Mouse (Mus musculus) G1E (cell line): ENCODE data around the gene Nfic. TPM values are rescaled to one million over a fixed set of nuclear protein-coding genes. Genes with fewer than 3 reads are reported as not detected.

Experiments used
- ATAC-seq: 2 replicates; pipeline ENCODE4 v1.8.0; 2016; ENCODE audit warnings: mild to moderate bottlenecking; ENCODE audit not compliant: insufficient number of reproducible peaks, poor library complexity, low FRiP score, severe bottlenecking; ENCODE audit errors: extremely low read depth
- DNase-seq: peaks from one replicate; pipeline ENCODE4 v3.0.0; 2012; ENCODE audit warnings: low spot score
- H3K27me3 ChIP-seq: 2 replicates; pipeline ENCODE4 v1.6.1; 2012; ENCODE audit warnings: mild to moderate bottlenecking, low read length, inconsistent platforms; ENCODE audit not compliant: insufficient read depth
- H3K36me3 ChIP-seq: replicated peaks from 2 replicates; pipeline ENCODE3; 2012; ENCODE audit warnings: mild to moderate bottlenecking, inconsistent platforms
- H3K4me1 ChIP-seq: 2 replicates; pipeline ENCODE4 v1.6.1; 2012; ENCODE audit warnings: low read depth, low read length, inconsistent platforms, mixed read lengths; ENCODE audit not compliant: insufficient read depth
- H3K4me3 ChIP-seq: 2 replicates; pipeline ENCODE4 v1.5.1; 2012; ENCODE audit warnings: low read depth, mild to moderate bottlenecking, inconsistent platforms, low read length, moderate library complexity, mixed read lengths
- H3K9me3 ChIP-seq: replicated peaks from 2 replicates; pipeline ENCODE4 v1.6.1; 2012; ENCODE audit warnings: inconsistent platforms
- CTCF ChIP-seq: IDR thresholded peaks from 2 replicates; pipeline ENCODE4 v1.5.1; 2012; ENCODE audit warnings: low read depth, low read length, inconsistent platforms, mixed read lengths
- GATA1 ChIP-seq: IDR thresholded peaks from 2 replicates; pipeline ENCODE4 v1.6.1; 2012; ENCODE audit warnings: borderline replicate concordance, low read length, inconsistent platforms, mixed read lengths
- GATA2 ChIP-seq: IDR thresholded peaks from 2 replicates; pipeline ENCODE4 v1.6.1; 2012; ENCODE audit warnings: low read depth, low read length, inconsistent platforms, borderline replicate concordance
- POLR2AphosphoS5 ChIP-seq: IDR thresholded peaks from 2 replicates; pipeline ENCODE4 v1.6.1; 2012; ENCODE audit warnings: low read depth, low read length, inconsistent platforms; ENCODE audit not compliant: insufficient replicate concordance
- TAL1 ChIP-seq: conservative IDR thresholded peaks from 2 replicates; pipeline ENCODE4 v1.6.1; 2012; ENCODE audit warnings: low read depth, low read length, inconsistent platforms, mixed read lengths
- polyA plus RNA-seq: library from polyadenylated mRNA; stranded (reverse); fragments of >175 nt; gene quantifications from 2 replicates; pipeline ENCODE4 v1.2.3, GENCODE M21; 2012
- total RNA-seq, 2 experiments: library from RNA; stranded (forward) in 1 of 2; stranded (reverse) in 1 of 2; fragments of 200-1000 nt in 1 of 2; fragments of >200 nt in 1 of 2; fragmentation: Nextera tagmentation in 1 of 2; gene quantifications; 2 replicates each; pipeline ENCODE4 v1.2.3; 2014 to 2017

The Nfic gene
- total and polyA plus RNA-seq, 3 experiments: 0.66 to 16.1 (median 9.5) TPM

DNA sequence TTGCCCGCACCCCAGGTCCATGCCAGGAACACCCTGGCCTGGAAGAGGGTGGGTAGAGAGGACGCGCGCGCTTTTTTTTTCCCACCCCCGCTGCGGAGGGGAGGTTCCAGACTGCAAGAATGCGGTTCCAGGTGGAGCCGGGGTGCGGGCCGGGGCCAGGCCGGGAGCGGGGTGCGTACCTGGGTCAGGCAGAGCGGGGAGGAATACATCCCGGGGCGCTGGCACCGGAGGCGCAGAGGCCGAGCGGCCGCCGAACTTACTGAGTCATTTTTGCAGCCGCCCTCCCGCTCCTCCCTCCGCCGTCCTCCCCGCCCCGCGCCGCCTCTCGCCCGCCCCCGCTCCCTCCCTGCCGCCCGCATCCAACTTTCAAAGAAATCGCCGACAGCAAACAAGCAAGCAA lies 28.5 kb downstream of the Nfic start:
- Histone ChIP-seq H3K4me1 (peaks cover 41% of the 10 kb centered on the region), H3K27me3 (peaks cover 81% of the 10 kb centered on the region), H3K4me3 (peak overlapping the region; percentile 45; the same call in 1 of the 2 replicates), H3K36me3 (no peaks in the 10 kb centered on the region), H3K9me3 (no peaks in the 10 kb centered on the region)
- ATAC-seq (no peak), DNase-seq (no peak)
- no peak for TF ChIP-seq TAL1
- TF ChIP-seq GATA1: no peak
- TF ChIP-seq GATA2: no peak
- no peak for TF ChIP-seq POLR2AphosphoS5
- no peak for TF ChIP-seq CTCF

DNA sequence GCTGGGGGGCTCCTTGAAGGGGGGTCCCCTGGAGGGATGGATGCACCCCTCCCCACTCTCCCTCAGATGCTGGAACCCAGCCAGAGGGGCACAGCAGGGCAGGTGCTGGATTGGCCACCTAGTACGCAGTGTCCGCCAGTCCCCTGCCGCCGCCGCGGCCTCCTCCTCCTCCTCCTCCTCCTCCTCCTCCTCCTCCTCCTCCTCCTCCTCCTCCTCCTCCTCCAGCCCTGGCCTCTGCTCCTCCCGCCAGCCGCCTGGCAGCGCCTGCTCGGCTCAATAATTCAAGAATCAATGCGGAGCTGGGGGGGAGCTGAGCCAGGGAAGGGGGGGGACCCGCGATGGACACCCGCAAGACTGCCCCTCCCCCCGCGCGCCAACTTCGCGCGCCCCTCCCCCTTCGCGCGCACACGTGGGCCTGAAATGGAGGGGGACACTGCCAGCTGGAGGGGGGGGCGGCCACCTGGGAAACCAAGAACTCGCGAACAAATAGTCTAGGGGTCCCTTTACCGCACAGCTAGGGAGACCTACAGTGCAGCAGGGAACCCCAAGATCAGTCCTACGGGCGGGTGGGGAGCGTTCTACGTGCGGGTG lies 29.3 kb downstream of the Nfic start:
- DNase-seq (no peak), ATAC-seq (no peak)
- no peak for TF ChIP-seq TAL1
- no peak for TF ChIP-seq GATA2
- no peak for TF ChIP-seq POLR2AphosphoS5
- H3K36me3 ChIP-seq: no peaks in the 10 kb centered on the region
- H3K4me1 ChIP-seq: peaks cover 34% of the 10 kb centered on the region
- peaks cover 80% of the 10 kb centered on the region for H3K27me3 ChIP-seq
- no peaks in the 10 kb centered on the region for H3K9me3 ChIP-seq
- peak overlapping the region; percentile 45; the same call in 1 of the 2 replicates for H3K4me3 ChIP-seq

GRCm38 (mm10) chr10:81425236-81425850 lies 30.1 kb downstream of the Nfic start:
- Histone ChIP-seq H3K36me3 (peaks cover 1% of the 10 kb centered on the region), H3K9me3 (no peaks in the 10 kb centered on the region), H3K4me1 (peaks cover 30% of the 10 kb centered on the region), H3K4me3 (no peak overlapping the region), H3K27me3 (peaks cover 83% of the 10 kb centered on the region)
- ATAC-seq: no peak
- no peak for DNase-seq
- TF ChIP-seq GATA1 (no peak), POLR2AphosphoS5 (no peak), GATA2 (no peak), TAL1 (no peak), CTCF (no peak)

DNA sequence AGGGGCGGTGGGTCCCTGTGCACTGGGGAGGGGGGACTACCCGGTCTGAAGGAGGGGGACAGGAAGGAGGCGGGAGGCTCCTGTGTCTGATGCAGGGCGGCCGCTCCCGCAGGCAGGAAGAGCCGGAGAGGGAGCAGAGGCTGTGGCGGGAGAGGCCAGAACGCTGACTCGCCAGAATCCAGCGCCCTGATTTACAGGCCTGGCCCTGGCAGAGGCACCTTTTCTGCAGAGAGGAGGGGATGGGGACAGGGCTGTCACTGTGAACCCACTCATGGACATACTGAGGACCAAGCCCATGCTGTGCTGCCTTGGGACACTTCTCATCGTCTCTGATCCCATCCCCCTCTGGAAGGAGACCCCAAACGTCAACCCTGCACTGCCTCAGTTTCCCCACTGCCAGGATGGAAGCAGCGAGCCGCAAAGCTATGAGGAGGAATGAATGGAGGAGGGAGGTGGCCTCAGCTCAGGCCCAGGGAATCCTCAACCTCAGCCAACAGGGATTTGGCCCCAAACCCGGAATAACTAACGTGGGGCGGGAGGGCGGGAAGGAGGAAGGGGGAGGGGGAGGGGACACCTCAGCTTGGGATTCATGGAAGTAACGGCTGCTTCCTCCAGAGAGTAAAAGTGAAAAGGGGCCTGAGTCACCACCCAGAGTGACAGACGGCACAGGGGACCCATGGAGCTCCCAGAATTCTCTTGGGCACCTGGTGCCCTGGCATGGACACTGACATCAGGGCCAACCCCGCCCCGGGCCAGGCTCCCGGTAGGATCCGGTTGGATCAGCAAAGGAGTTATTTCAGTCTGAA lies 31.0 kb downstream of the Nfic start:
- Histone ChIP-seq H3K4me3 (no peak overlapping the region), H3K27me3 (peaks cover 92% of the 10 kb centered on the region), H3K9me3 (no peaks in the 10 kb centered on the region), H3K36me3 (peaks cover 7% of the 10 kb centered on the region), H3K4me1 (peaks cover 24% of the 10 kb centered on the region)
- DNase-seq: no peak
- TF ChIP-seq GATA1: no peak
- no peak for TF ChIP-seq GATA2
- no peak for TF ChIP-seq POLR2AphosphoS5
- no peak for TF ChIP-seq CTCF
- TF ChIP-seq TAL1: no peak
- ATAC-seq: no peak

DNA sequence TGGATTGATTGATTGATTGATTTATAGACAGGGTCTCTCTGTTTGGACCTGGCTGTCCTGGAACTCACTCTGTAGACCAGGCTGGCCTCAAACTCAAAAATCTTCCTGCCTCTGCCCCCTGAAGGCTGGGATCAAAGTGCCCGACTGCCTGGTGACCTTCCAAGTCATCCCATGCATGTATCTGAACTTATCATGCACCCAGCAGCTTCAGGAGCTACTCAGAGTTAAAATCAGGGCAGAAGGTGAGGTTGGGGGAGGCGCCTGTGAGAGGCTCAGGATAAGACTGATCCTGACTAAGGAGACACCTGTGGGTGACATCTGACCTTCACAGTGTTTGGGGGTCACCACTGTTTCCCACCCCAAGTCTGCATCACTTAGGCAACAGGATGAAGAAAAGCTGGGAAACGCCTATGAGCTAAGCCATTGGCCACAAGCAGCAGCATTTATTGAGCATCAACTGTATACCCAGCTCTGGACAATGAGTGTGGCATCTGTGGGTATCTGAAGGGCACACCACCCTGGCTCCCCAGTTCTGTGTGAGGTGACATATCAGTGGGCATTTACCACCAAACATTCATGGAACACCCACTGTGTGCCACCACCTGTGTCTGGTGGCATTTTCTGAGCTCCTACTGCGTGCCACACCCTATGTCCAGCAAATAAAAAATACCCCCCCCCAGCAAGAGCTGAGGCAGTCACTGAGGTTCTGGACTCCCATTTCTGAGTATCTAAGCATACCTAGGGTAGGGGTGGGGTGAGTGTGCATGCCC lies 31.8 kb downstream of the Nfic start:
- peaks cover 90% of the 10 kb centered on the region for H3K27me3 ChIP-seq
- peaks cover 7% of the 10 kb centered on the region for H3K36me3 ChIP-seq
- ATAC-seq: no peak
- TF ChIP-seq POLR2AphosphoS5 (no peak), GATA2 (no peak), GATA1 (no peak), TAL1 (no peak), CTCF (no peak)
- no peaks in the 10 kb centered on the region for H3K9me3 ChIP-seq
- peak; percentile 0 for DNase-seq
- H3K4me3 ChIP-seq: no peak overlapping the region
- peaks cover 23% of the 10 kb centered on the region for H3K4me1 ChIP-seq
